Comparison of ENCODE assay signal across 8 mouse cellular contexts in genomic region chr15:81105962-81106361, GRCm38 (mm10).
A peak's percentile ranks its signal among the peaks of the same experiment; 100 is the strongest.
DNase-seq lines count a peak whose midpoint lies in the region; ATAC-seq and TF ChIP-seq lines count a peak whose summit lies in the region.
"Had no signal": no experiment of that assay in that cellular context is flagged by ENCODE, and none has a peak within 500 bp of the region (broad histone marks: within the 10 kb centered on the region; RNA-seq: fewer than 3 reads in every experiment).

No protein-coding gene starts in this region.

- peak; percentile 43 for ATAC-seq in megakaryocyte progenitor cell, adult 5-6 weeks (replicated peaks; ENCODE audit: poor library complexity)

- peaks cover 60% of the 10 kb centered on the region for H3K79me3 ChIP-seq in C2C12 (ENCODE audit: low read depth)

- no peaks in the 10 kb centered on the region for H3K36me3 ChIP-seq in C2C12 (ENCODE audit: control insufficient read depth, insufficient read depth)

- H3ac ChIP-seq in C2C12 (ENCODE audit: control insufficient read depth, insufficient read length, low read depth), result no peak overlapping the region

- no peaks in the 10 kb centered on the region for H3K27me3 ChIP-seq in C2C12 (ENCODE audit: control insufficient read depth, insufficient read depth, insufficient read length)
- H3K27me3 ChIP-seq: megakaryocyte, embryonic 14.5 days had no signal

- H3K4me3 ChIP-seq in C2C12 (ENCODE audit: insufficient read depth, poor library complexity, severe bottlenecking), result no peak overlapping the region

- peak; percentile 87 for DNase-seq in 3T3-L1 (ENCODE audit: low read depth, low spot score)
- peak; percentile 60 to 69 for DNase-seq in frontal cortex, postnatal 14 days (ENCODE audit: low spot score in 2 of 2)
- DNase-seq in cerebellum, postnatal 14 days, result no peak
- no peak for DNase-seq in spleen, adult 12 weeks (ENCODE audit: low spot score)
- no peak for DNase-seq in spleen, postnatal 4 days (ENCODE audit: low spot score in 2 of 2)

- no peak for TF ChIP-seq CTCF in C2C12 (IDR thresholded peaks at IDR 0.05; ENCODE audit: control insufficient read depth, insufficient read depth, insufficient read length)

- H3K79me2 ChIP-seq in C2C12 (ENCODE audit: control insufficient read depth, insufficient read depth), result peaks cover 98% of the 10 kb centered on the region

TF ChIP-seq in C2C12, 6 proteins besides CTCF, POLR2A, EP300 and RAD21:
- TF ChIP-seq MAX (IDR thresholded peaks at IDR 0.05) (peak; percentile 69), MYOG (IDR thresholded peaks at IDR 0.05; ENCODE audit: control insufficient read depth, extremely low read depth, insufficient read length) (no peak)

Comparison
In these comparisons a context has a peak if more than half of its experiments do, and no peak if none do; other contexts are left out.
1. DNase-seq: peak in 3T3-L1 (single experiment) and frontal cortex, postnatal 14 days (2 of 2); none in cerebellum, postnatal 14 days (0 of 2), spleen, adult 12 weeks (single experiment) and spleen, postnatal 4 days (0 of 2).